Mouse (Mus musculus): ENCODE results near the gene Atrx. TPM values are rescaled to one million over a fixed set of nuclear protein-coding genes. Genes with fewer than 3 reads are reported as not detected.

Gene Atrx
- total RNA-seq, 2 experiments from 2014 or later = 175 to 193 TPM

- DNase-seq = no peak
Measured at GRCm38 (mm10) chrX:105767177-105767764, 161.9 kb downstream of the Atrx start.

- no peak for DNase-seq
Measured at GRCm38 (mm10) chrX:105766013-105766412, 163.2 kb downstream of the Atrx start.

- DNase-seq = no peak
Measured at GRCm38 (mm10) chrX:105765005-105765706, 164.0 kb downstream of the Atrx start.

GRCm38 (mm10) chrX:105764162-105765004, 164.8 kb downstream of the Atrx start, which contains the start of gene Fgf16:
TSS of gene Fgf16 (plus strand) at chrX:105764279.
- DNase-seq = no peak

- no peak for DNase-seq
Measured at GRCm38 (mm10) chrX:105763612-105764011, 165.6 kb downstream of the Atrx start.

- DNase-seq = no peak
Measured at GRCm38 (mm10) chrX:105762847-105763527, 166.2 kb downstream of the Atrx start.

Other genes with a start within 250 kb of the Atrx start
- gene Fgf16, start 165.1 kb downstream of the Atrx start, total RNA-seq (2021) = 1 to 10 TPM; 1.6 TPM
- 10 to 100 TPM; 17.2 to 17.3 TPM for gene Magt1, start 82.5 kb upstream of the Atrx start, total RNA-seq (2021)
- gene Cox7b, start 86.3 kb upstream of the Atrx start, total RNA-seq (2021) = 100 to 1,000 TPM; 323 to 339 TPM
- gene Atp7a, start 97.9 kb upstream of the Atrx start, total RNA-seq (2021) = 1 to 10 TPM; 8.4 to 8.9 TPM
- 1 to 10 TPM; 1.3 to 1.5 TPM for gene Tlr13, start 213.8 kb upstream of the Atrx start, total RNA-seq (2021)

Data from layer of hippocampus, postnatal 36 days (tissue).